Mouse (Mus musculus) heart, adult 2 months (tissue): ENCODE data around the gene Myo18b. TPM values are rescaled to one million over a fixed set of nuclear protein-coding genes. Genes with fewer than 3 reads are reported as not detected.

Experiments
- DNase-seq, 2 experiments: peaks; one replicate each; pipeline ENCODE4 v3.0.0; 2021
- H3K27ac ChIP-seq: fragments of 200-600 bp; 2 replicates; pipeline ENCODE4 v1.8.1; 2022
- H3K27me3 ChIP-seq: fragments of 200-500 bp; 2 replicates; pipeline ENCODE4 v1.6.1; 2012; ENCODE audit warnings: mild to moderate bottlenecking, low read length, inconsistent platforms, mixed read lengths; ENCODE audit not compliant: control insufficient read depth, insufficient read depth
- H3K36me3 ChIP-seq: fragments of 200-500 bp; 2 replicates; pipeline ENCODE4 v1.6.1; 2012; ENCODE audit warnings: low read length, inconsistent platforms; ENCODE audit not compliant: control insufficient read depth, insufficient read depth
- H3K4me1 ChIP-seq: fragments of 200-500 bp; 2 replicates; pipeline ENCODE4 v1.6.1; 2011; ENCODE audit warnings: low read length; ENCODE audit not compliant: control insufficient read depth, insufficient read depth
- H3K4me3 ChIP-seq: fragments of 200-600 bp; 2 replicates; pipeline ENCODE4 v1.8.1; 2022
- H3K79me2 ChIP-seq: fragments of 200-500 bp; replicated peaks from 2 replicates; pipeline ENCODE4 v1.6.1; 2012; ENCODE audit warnings: mild to moderate bottlenecking, inconsistent platforms, low read length, moderate library complexity, mixed read lengths; ENCODE audit not compliant: control insufficient read depth, insufficient read depth
- H3K9ac ChIP-seq: fragments of 200-500 bp; 2 replicates; pipeline ENCODE4 v1.6.1; 2012; ENCODE audit warnings: low read depth, mild to moderate bottlenecking, control low read depth, inconsistent platforms, low read length, mixed read lengths
- CTCF ChIP-seq: fragments of 200-600 bp; IDR thresholded peaks from 2 replicates; pipeline ENCODE4 v1.8.1; 2022; ENCODE audit warnings: antibody characterized with exemption, mild to moderate bottlenecking, moderate library complexity
- EP300 ChIP-seq: fragments of 200-500 bp; IDR thresholded peaks from 2 replicates; pipeline ENCODE4 v1.6.1; 2011; ENCODE audit warnings: low read depth, low read length, control low read depth; ENCODE audit not compliant: insufficient read depth
- POLR2A ChIP-seq: fragments of 200-500 bp; IDR thresholded peaks from 2 replicates; pipeline ENCODE4 v1.6.1; 2011; ENCODE audit warnings: mild to moderate bottlenecking, low read depth, low read length, control low read depth; ENCODE audit not compliant: insufficient read depth
- WGBS: fragments of 180-500 bp; shearing (Covaris S2); methylation state at CpG from one replicate; pipeline ENCODE4 v1.1.7; 2018; 5-methylcytosine and 5-hydroxymethylcytosine counted together
- intact Hi-C: fragments of 180-260 bp; cut with DNase I; formaldehyde crosslinking; loops from one replicate; pipeline ENCODE4 v1.15.1; 2025
- polyA plus RNA-seq: library from polyadenylated mRNA; depleted of rRNA; stranded (reverse); fragments of >200 nt; gene quantifications from 2 replicates; pipeline ENCODE4 v1.2.3, GENCODE M21; 2012
- total RNA-seq, 2 experiments: library from RNA; stranded (reverse); gene quantifications; 2 replicates each; pipeline ENCODE4 v1.2.3; 2021

Gene Myo18b
- total and polyA plus RNA-seq, 3 experiments, result 74.3 to 235 (median 198) TPM

DNA sequence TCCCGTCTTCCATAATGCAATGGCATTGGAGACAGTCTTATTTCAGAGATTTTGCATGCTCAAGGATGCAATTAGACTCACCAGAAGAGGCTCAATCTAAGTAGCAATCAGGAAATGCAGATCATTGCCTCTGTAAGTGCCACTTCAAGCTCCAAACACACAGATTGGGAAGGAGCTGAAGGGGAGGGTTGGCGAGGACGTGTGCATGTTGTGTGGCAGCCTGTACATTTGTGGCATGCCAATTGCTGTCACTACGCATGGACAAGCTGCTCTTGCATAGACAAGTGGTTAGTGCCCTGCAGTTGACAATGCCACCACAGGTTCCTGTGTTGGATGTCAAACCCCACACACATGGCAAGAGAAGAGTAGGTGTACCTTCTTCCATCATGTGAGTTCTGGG, 88.5 kb downstream of the Myo18b start:
- no peak overlapping the region for H3K9ac ChIP-seq
- no peaks in the 10 kb centered on the region for H3K4me1 ChIP-seq
- H3K27ac ChIP-seq, result no peak overlapping the region
- 84% methylated on average over 4 of the region's 4 CpGs for WGBS
- DNase-seq, result no peak
- no peaks in the 10 kb centered on the region for H3K79me2 ChIP-seq
- no peak for TF ChIP-seq EP300
- TF ChIP-seq POLR2A, result no peak
- TF ChIP-seq CTCF, result no peak
- no peaks in the 10 kb centered on the region for H3K36me3 ChIP-seq
- no peaks in the 10 kb centered on the region for H3K27me3 ChIP-seq
- intact Hi-C loops, result no loop called here
- no peak overlapping the region for H3K4me3 ChIP-seq

DNA sequence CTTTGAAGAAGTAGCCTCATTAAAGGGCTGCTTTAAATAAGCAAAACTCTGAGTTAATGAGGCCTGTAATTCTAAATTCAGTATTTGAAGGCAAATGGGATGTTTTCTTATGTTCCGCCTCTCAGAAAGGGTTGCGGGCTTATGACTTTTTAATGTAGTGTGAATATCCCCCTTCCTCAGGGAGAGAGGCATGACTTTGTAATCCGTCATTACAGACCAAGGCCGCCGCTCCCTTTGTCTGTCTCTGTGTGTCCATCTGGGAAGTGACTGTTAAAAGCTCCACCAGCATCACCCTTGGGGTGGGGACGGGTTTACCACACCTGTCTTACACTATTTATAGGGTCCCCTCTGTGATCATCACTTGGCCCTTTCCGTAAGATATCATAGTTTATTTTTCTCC, 100.1 kb downstream of the Myo18b start:
- Histone ChIP-seq H3K36me3 (no peaks in the 10 kb centered on the region), H3K4me3 (no peak overlapping the region), H3K27ac (no peak overlapping the region), H3K79me2 (no peaks in the 10 kb centered on the region), H3K4me1 (no peaks in the 10 kb centered on the region), H3K27me3 (no peaks in the 10 kb centered on the region), H3K9ac (no peak overlapping the region)
- 83% methylated on average over 7 of the region's 7 CpGs for WGBS
- no peak for TF ChIP-seq CTCF
- no peak for TF ChIP-seq POLR2A
- no peak for TF ChIP-seq EP300
- intact Hi-C loops, result no loop called here
- DNase-seq, result no peak

DNA sequence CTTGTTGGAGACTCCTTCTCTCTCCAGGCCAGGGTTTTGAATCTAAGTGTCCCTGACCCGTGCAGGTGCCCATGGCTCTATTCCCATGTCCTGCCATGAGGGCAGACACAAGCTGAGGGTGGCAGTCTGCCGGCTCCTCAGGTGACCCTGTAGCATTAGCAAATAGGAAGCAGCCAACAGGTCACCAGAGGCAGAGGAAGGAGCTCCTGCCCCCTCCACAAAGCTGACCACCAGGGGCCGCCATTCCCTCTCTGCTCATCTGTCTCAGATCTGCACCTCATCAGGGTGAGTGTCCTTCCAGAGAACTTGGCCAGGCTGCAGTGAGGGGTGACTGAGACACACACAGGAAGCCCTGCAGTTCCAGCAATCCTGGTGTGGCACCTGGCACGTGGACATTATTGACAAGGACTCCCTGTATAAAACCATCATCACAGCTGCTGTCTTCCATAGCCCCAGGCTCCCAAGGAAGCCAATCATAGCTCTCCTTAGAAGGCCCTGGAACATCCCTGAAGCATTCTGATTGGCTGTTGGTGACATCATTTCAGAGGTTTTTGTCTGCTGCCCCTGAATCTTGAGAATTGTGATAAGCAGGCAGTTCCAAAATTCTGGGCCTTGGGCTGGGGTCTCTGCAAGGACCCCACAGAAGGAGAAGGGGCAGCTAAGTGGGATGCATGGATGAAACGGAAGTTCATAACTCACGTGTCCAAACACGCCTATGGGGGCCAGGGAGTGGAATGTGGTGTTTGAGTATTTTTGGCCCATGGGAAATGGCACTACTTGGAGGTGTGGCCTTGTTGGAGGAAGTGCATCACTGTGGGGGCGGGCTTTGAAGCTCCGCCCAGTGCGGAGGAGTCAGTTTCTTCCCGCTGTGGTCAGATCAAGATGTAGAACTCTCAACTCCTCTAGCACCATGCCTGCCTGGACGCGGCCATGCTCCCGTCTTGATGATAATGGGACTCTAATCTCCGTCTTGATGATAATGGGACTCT, 104.1 kb downstream of the Myo18b start:
- intact Hi-C loops, result no loop called here
- DNase-seq, result peak; percentile 36 to 42
- Histone ChIP-seq H3K4me3 (no peak overlapping the region), H3K36me3 (no peaks in the 10 kb centered on the region), H3K9ac (no peak overlapping the region), H3K27me3 (no peaks in the 10 kb centered on the region), H3K79me2 (no peaks in the 10 kb centered on the region), H3K4me1 (no peaks in the 10 kb centered on the region), H3K27ac (no peak overlapping the region)
- 60% methylated on average over 15 of the region's 15 CpGs for WGBS
- TF ChIP-seq POLR2A (no peak), CTCF (peak; percentile 40), EP300 (no peak)

DNA sequence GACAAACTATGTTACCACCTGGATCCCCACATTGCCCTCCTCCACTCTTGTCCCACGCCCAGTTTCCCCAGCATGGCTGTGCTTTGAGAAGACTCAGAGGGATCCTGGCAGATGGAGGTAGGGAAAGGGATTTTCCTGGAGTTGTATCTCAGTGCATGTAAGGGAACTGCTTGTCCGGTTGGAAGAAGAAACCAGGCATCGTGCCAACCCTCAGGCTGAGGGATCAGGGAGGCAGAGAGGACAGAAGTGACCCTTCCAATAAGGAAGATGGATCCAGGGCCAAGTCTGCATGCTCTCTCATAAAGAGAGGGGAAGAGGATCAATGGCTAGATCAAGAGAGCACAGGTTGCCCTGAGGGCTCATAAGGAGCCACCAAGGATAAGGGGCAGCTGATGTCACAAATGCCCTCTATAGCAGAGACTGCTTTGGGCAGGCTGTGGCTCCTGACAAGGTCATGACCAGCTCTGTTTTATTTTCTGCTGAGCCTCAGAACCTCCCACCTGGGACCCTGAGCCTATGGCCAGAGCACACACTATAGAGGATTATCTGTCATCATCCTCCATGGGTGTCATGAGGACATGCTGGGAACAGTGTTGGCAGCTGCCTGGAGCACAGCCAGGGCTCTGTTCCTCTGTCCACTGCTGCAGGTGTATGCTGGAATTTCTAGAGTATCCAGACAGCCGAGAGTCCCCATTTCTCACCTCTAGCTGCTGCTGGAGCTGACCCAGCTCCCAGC, 105.6 kb downstream of the Myo18b start:
- Histone ChIP-seq H3K36me3 (no peaks in the 10 kb centered on the region), H3K79me2 (no peaks in the 10 kb centered on the region), H3K4me1 (no peaks in the 10 kb centered on the region), H3K9ac (no peak overlapping the region), H3K4me3 (no peak overlapping the region), H3K27me3 (no peaks in the 10 kb centered on the region), H3K27ac (no peak overlapping the region)
- DNase-seq, result no peak
- TF ChIP-seq CTCF (no peak), EP300 (no peak), POLR2A (no peak)
- intact Hi-C loops, result no loop called here
- WGBS, result 40% methylated on average over 4 of the region's 4 CpGs

DNA sequence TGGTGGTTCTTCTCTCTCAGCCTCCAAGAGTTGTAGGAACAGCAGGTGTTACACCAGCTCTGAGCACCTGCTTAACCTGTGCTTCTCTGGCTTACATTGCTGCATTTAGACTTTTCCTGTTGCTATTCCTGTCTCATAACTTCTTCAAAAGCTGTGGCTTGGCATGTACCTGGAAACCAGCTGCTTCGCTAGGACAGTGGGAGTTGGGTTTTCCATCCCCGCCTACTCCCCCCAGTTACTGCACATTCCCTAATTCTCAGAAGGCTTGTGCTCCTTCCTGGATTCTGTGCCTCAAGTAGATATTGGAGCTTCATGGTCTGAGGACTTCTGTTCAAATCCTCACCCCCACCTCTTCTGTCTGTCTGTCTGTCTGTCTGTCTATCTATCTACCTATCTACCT, 107.7 kb downstream of the Myo18b start:
- Histone ChIP-seq H3K27ac (no peak overlapping the region), H3K79me2 (no peaks in the 10 kb centered on the region), H3K4me1 (no peaks in the 10 kb centered on the region), H3K36me3 (no peaks in the 10 kb centered on the region), H3K4me3 (no peak overlapping the region), H3K9ac (no peak overlapping the region), H3K27me3 (no peaks in the 10 kb centered on the region)
- no peak for DNase-seq
- WGBS, result 85% methylated on average over 2 of the region's 2 CpGs
- intact Hi-C loops, result no loop called here
- TF ChIP-seq EP300 (no peak), POLR2A (no peak), CTCF (no peak)

DNA sequence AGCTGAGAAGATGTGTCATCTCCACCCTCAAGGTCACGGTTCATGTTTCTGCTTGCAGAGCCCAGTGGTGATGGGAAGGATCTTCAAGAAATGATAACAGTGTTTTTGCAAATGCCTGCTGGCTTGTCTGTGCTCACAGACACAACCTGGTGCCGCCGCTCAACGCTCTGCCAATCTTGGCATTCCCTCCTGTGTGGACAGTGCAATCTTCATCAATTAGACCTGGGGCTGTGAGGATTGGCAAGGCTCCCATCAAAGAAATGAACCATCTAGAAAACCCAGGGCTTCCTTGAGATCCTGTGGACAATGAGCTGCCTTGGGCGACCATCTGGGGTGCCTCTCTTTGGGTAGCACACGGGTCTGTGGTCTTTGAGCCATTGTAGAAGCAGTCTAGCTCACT, 109.4 kb downstream of the Myo18b start:
- H3K4me3 ChIP-seq, result no peak overlapping the region
- 84% methylated on average over 6 of the region's 6 CpGs for WGBS
- intact Hi-C loops, result no loop called here
- no peak overlapping the region for H3K27ac ChIP-seq
- no peaks in the 10 kb centered on the region for H3K27me3 ChIP-seq
- H3K9ac ChIP-seq, result no peak overlapping the region
- H3K79me2 ChIP-seq, result no peaks in the 10 kb centered on the region
- no peak for DNase-seq
- TF ChIP-seq POLR2A, result no peak
- no peak for TF ChIP-seq CTCF
- no peak for TF ChIP-seq EP300
- H3K4me1 ChIP-seq, result no peaks in the 10 kb centered on the region
- H3K36me3 ChIP-seq, result no peaks in the 10 kb centered on the region
